Mouse (Mus musculus): ENCODE results near the gene Gm1043.

The Gm1043 gene

GRCm38 (mm10) chr5:37197423-37197822 is 112.3 kb downstream of the Gm1043 start:
- in situ Hi-C loops (cut with MboI, MseI), result no loop called here

GRCm38 (mm10) chr5:37198011-37198688 is 113.0 kb downstream of the Gm1043 start:
- in situ Hi-C loops (cut with MboI, MseI), result no loop called here

- in situ Hi-C loops (cut with MboI, MseI), result no loop called here
Observed at GRCm38 (mm10) chr5:37202285-37202684, 117.1 kb downstream of the Gm1043 start.

GRCm38 (mm10) chr5:37204886-37205285 is 119.7 kb downstream of the Gm1043 start:
- in situ Hi-C loops (cut with MboI, MseI), result no loop called here

GRCm38 (mm10) chr5:37205420-37205819 is 120.2 kb downstream of the Gm1043 start:
- in situ Hi-C loops (cut with MboI, MseI), result no loop called here

GRCm38 (mm10) chr5:37206364-37206763 is 121.2 kb downstream of the Gm1043 start:
- in situ Hi-C loops (cut with MboI, MseI), result no loop called here

GRCm38 (mm10) chr5:37212938-37213708 is 128.0 kb downstream of the Gm1043 start:
- in situ Hi-C loops (cut with MboI, MseI), result no loop called here

- in situ Hi-C loops (cut with MboI, MseI), result no loop called here
Observed at GRCm38 (mm10) chr5:37213709-37214103, 128.5 kb downstream of the Gm1043 start.

GRCm38 (mm10) chr5:37214614-37215013 is 129.4 kb downstream of the Gm1043 start:
- in situ Hi-C loops (cut with MboI, MseI), result no loop called here

GRCm38 (mm10) chr5:37215276-37215675 is 130.1 kb downstream of the Gm1043 start:
- in situ Hi-C loops (cut with MboI, MseI), result no loop called here

- in situ Hi-C loops (cut with MboI, MseI), result no loop called here
Observed at GRCm38 (mm10) chr5:37219615-37220014, 134.4 kb downstream of the Gm1043 start.

- in situ Hi-C loops (cut with MboI, MseI), result no loop called here
Observed at GRCm38 (mm10) chr5:37220575-37220974, 135.4 kb downstream of the Gm1043 start.

GRCm38 (mm10) chr5:37221563-37221962 is 136.4 kb downstream of the Gm1043 start:
- in situ Hi-C loops (cut with MboI, MseI), result no loop called here

- in situ Hi-C loops (cut with MboI, MseI), result no loop called here
Observed at GRCm38 (mm10) chr5:37222316-37222715, 137.1 kb downstream of the Gm1043 start.

- in situ Hi-C loops (cut with MboI, MseI), result no loop called here
Observed at GRCm38 (mm10) chr5:37225708-37226107, 140.5 kb downstream of the Gm1043 start.

GRCm38 (mm10) chr5:37227956-37228680 is 142.9 kb downstream of the Gm1043 start:
- in situ Hi-C loops (cut with MboI, MseI), result no loop called here

- in situ Hi-C loops (cut with MboI, MseI), result no loop called here
Observed at GRCm38 (mm10) chr5:37228894-37229293, 143.7 kb downstream of the Gm1043 start.

- in situ Hi-C loops (cut with MboI, MseI), result no loop called here
Observed at GRCm38 (mm10) chr5:37233010-37233557, 147.9 kb downstream of the Gm1043 start.

GRCm38 (mm10) chr5:37238654-37239053 is 153.5 kb downstream of the Gm1043 start:
- in situ Hi-C loops (cut with MboI, MseI), result no loop called here

- in situ Hi-C loops (cut with MboI, MseI), result no loop called here
Observed at GRCm38 (mm10) chr5:37240550-37240949, 155.4 kb downstream of the Gm1043 start.

GRCm38 (mm10) chr5:37241224-37241623 is 156.1 kb downstream of the Gm1043 start:
- in situ Hi-C loops (cut with MboI, MseI), result no loop called here

GRCm38 (mm10) chr5:37241651-37242151 is 156.5 kb downstream of the Gm1043 start, which contains the start of gene Crmp1:
TSS of gene Crmp1 (plus strand) at chr5:37241940.
- in situ Hi-C loops (cut with MboI, MseI), result no loop called here

Data from T-helper 17 cell (primary cell).